ENCODE assay signal across 23 mouse cellular contexts in the genomic region with DNA sequence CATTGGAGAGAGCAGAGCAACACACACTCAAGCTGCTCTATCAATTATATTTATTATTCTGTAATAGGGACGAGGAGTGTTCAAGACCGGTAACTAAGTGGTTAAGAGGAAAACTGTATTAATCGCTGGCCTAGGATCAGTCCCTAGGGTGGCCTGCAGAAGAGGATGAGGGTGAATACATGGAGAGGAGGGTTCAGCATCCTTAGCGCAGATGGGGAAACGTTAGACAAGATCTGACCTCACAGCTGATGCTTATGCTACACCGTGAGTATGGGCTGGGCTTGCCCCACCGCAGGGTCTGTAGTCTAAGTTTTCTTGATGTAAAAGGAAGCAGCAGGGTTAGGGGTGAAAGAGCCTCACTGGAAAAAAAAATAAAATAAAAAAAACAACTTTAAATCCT.
DNase-seq lines count a peak whose midpoint lies in the region; ATAC-seq and TF ChIP-seq lines count a peak whose summit lies in the region.
"Had no signal": no experiment of that assay in that cellular context is flagged by ENCODE, and none has a peak within 500 bp of the region (broad histone marks: within the 10 kb centered on the region; RNA-seq: fewer than 3 reads in every experiment).

No protein-coding gene starts in this region.

- ATAC-seq in hindbrain, postnatal 0 days = no peak
- peak; percentile 19; the same call in 1 of the 2 replicates for ATAC-seq in hindbrain, embryonic 14.5 days (ENCODE audit: low FRiP score)
- ATAC-seq in midbrain, embryonic 13.5 days = 0 out of 2 replicates have a peak, but pooled peaks have one; percentile 31
- no peak for ATAC-seq in neural tube, embryonic 15.5 days (ENCODE audit: low FRiP score)
- ATAC-seq: Patski had no signal

- H3K36me3 ChIP-seq in hindbrain, embryonic 10.5 days = no peaks in the 10 kb centered on the region
- H3K36me3 ChIP-seq in hindbrain, postnatal 0 days (ENCODE audit: insufficient read depth, low read length) = no peaks in the 10 kb centered on the region
- no peaks in the 10 kb centered on the region for H3K36me3 ChIP-seq in hindbrain, embryonic 14.5 days (replicated peaks; ENCODE audit: control insufficient read depth, insufficient read depth)
- no peaks in the 10 kb centered on the region for H3K36me3 ChIP-seq in midbrain, embryonic 13.5 days
- H3K36me3 ChIP-seq in neural tube, embryonic 15.5 days = no peaks in the 10 kb centered on the region
- H3K36me3 ChIP-seq: G1E; heart, embryonic 13.5 days had no signal

- no peak overlapping the region for H3K4me3 ChIP-seq in hindbrain, embryonic 10.5 days
- H3K4me3 ChIP-seq in hindbrain, postnatal 0 days (ENCODE audit: low read length) = no peak overlapping the region
- H3K4me3 ChIP-seq in hindbrain, embryonic 14.5 days (replicated peaks; ENCODE audit: low read length) = no peak overlapping the region
- H3K4me3 ChIP-seq in midbrain, embryonic 13.5 days (replicated peaks) = no peak overlapping the region
- no peak overlapping the region for H3K4me3 ChIP-seq in neural tube, embryonic 15.5 days (replicated peaks)
- H3K4me3 ChIP-seq: heart, adult 2 months; heart, embryonic 13.5 days; myocyte had no signal

- TF ChIP-seq CTCF in hindbrain, postnatal 0 days (IDR thresholded peaks at IDR 0.05; ENCODE audit: low read depth) = no peak

- H3K4me1 ChIP-seq in hindbrain, embryonic 10.5 days (replicated peaks) = peaks cover 28% of the 10 kb centered on the region
- no peaks in the 10 kb centered on the region for H3K4me1 ChIP-seq in hindbrain, postnatal 0 days (ENCODE audit: insufficient read depth, low read length)
- peaks cover 23% of the 10 kb centered on the region for H3K4me1 ChIP-seq in hindbrain, embryonic 14.5 days (replicated peaks; ENCODE audit: control insufficient read depth, insufficient read depth, low read length)
- peaks cover 34% of the 10 kb centered on the region for H3K4me1 ChIP-seq in midbrain, embryonic 13.5 days (replicated peaks)
- H3K4me1 ChIP-seq in neural tube, embryonic 15.5 days = peaks cover 24% of the 10 kb centered on the region

- no peak for DNase-seq in hindbrain, embryonic 10.5 days (ENCODE audit: low spot score)
- no peak for DNase-seq in hindbrain, postnatal 0 days (ENCODE audit: low spot score)
- no peak for DNase-seq in hindbrain, embryonic 14.5 days (ENCODE audit: low spot score)
- no peak for DNase-seq in urinary bladder, adult 2 months (ENCODE audit: low spot score)
- no peak for DNase-seq in left cerebral cortex, postnatal 14 days (ENCODE audit: low spot score in 2 of 2)
- DNase-seq: B cell, adult 2 months; cerebellum, adult 11 months; cerebellum, postnatal 14 days; gastrocnemius, postnatal 36 days; heart, adult 2 months; heart, postnatal 14 days; kidney, adult 18-20 months; lung, postnatal 4 days; right cerebral cortex, postnatal 25 days; thymus, postnatal 25 days had no signal

- H3K27me3 ChIP-seq in hindbrain, embryonic 10.5 days (ENCODE audit: insufficient read depth, poor library complexity, severe bottlenecking) = no peaks in the 10 kb centered on the region
- no peaks in the 10 kb centered on the region for H3K27me3 ChIP-seq in hindbrain, postnatal 0 days (ENCODE audit: insufficient read depth, low read length)
- H3K27me3 ChIP-seq in hindbrain, embryonic 14.5 days (ENCODE audit: control insufficient read depth, insufficient read depth, low read length) = no peaks in the 10 kb centered on the region
- no peaks in the 10 kb centered on the region for H3K27me3 ChIP-seq in midbrain, embryonic 13.5 days
- no peaks in the 10 kb centered on the region for H3K27me3 ChIP-seq in neural tube, embryonic 15.5 days (replicated peaks)
- H3K27me3 ChIP-seq: CH12.LX, Patski had no signal

- intact Hi-C loops in left cerebral cortex, postnatal 14 days (cut with DNase I) = no loop called here

- no peak overlapping the region for H3K9ac ChIP-seq in hindbrain, postnatal 0 days (replicated peaks; ENCODE audit: low read length)
- H3K9ac ChIP-seq in hindbrain, embryonic 14.5 days = 0 out of 2 replicates have a peak overlapping the region, but pooled peaks have one; percentile 5
- peak overlapping the region; percentile 17; the same call in 1 of the 2 replicates for H3K9ac ChIP-seq in midbrain, embryonic 13.5 days (replicated peaks)
- no peak overlapping the region for H3K9ac ChIP-seq in neural tube, embryonic 15.5 days (replicated peaks)
- H3K9ac ChIP-seq: heart, embryonic 13.5 days had no signal

- 73% methylated on average over 7 of the region's 7 CpGs for WGBS in hindbrain, embryonic 10.5 days
- WGBS in hindbrain, postnatal 0 days = 52% methylated on average over 7 of the region's 7 CpGs
- WGBS in hindbrain, embryonic 14.5 days = 45% methylated on average over 7 of the region's 7 CpGs
- 43% methylated on average over 7 of the region's 7 CpGs for WGBS in midbrain, embryonic 13.5 days
- WGBS in neural tube, embryonic 15.5 days = 36% methylated on average over 7 of the region's 7 CpGs

- H3K9me3 ChIP-seq in hindbrain, embryonic 10.5 days = no peaks in the 10 kb centered on the region
- H3K9me3 ChIP-seq in hindbrain, postnatal 0 days (ENCODE audit: low read length) = no peaks in the 10 kb centered on the region
- no peaks in the 10 kb centered on the region for H3K9me3 ChIP-seq in hindbrain, embryonic 14.5 days (ENCODE audit: control insufficient read depth, low read length)
- H3K9me3 ChIP-seq in midbrain, embryonic 13.5 days = no peaks in the 10 kb centered on the region
- H3K9me3 ChIP-seq in neural tube, embryonic 15.5 days (replicated peaks) = no peaks in the 10 kb centered on the region
- H3K9me3 ChIP-seq: G1E; heart, embryonic 13.5 days had no signal

- peak overlapping the region; percentile 70 for H3K27ac ChIP-seq in hindbrain, embryonic 10.5 days
- no peak overlapping the region for H3K27ac ChIP-seq in hindbrain, postnatal 0 days
- peak overlapping the region; percentile 76 for H3K27ac ChIP-seq in hindbrain, embryonic 14.5 days
- H3K27ac ChIP-seq in midbrain, embryonic 13.5 days = peak overlapping the region; percentile 49
- H3K27ac ChIP-seq in neural tube, embryonic 15.5 days (replicated peaks) = peak overlapping the region; percentile 52; the same call in 1 of the 2 replicates
- H3K27ac ChIP-seq: heart, adult 2 months; heart, embryonic 13.5 days; kidney, postnatal 0 days had no signal

- H3K4me2 ChIP-seq in hindbrain, postnatal 0 days (ENCODE audit: low read depth, low read length) = no peak overlapping the region
- H3K4me2 ChIP-seq in hindbrain, embryonic 14.5 days (replicated peaks) = no peak overlapping the region
- H3K4me2 ChIP-seq in midbrain, embryonic 13.5 days (replicated peaks) = no peak overlapping the region; the same call in 1 of the 2 replicates
- no peak overlapping the region for H3K4me2 ChIP-seq in neural tube, embryonic 15.5 days
- H3K4me2 ChIP-seq: heart, embryonic 13.5 days had no signal

Comparison
In these comparisons a context has a peak if more than half of its experiments do, and no peak if none do; other contexts are left out.
1. ATAC-seq: peak in hindbrain, embryonic 14.5 days (single experiment) and midbrain, embryonic 13.5 days (single experiment); none in hindbrain, postnatal 0 days (single experiment) and neural tube, embryonic 15.5 days (single experiment).
2. H3K9ac ChIP-seq: peak in hindbrain, embryonic 14.5 days (single experiment) and midbrain, embryonic 13.5 days (single experiment); none in hindbrain, postnatal 0 days (single experiment) and neural tube, embryonic 15.5 days (single experiment).